Mouse (Mus musculus): ENCODE results near the gene Ydjc. TPM values are rescaled to one million over a fixed set of nuclear protein-coding genes. Genes with fewer than 3 reads are reported as not detected.
"Not testable (repeated sequence)": the region's sequence is repeated elsewhere in the genome, so short reads cannot be mapped to it uniquely, and the experiment has no call there.

Ydjc gene
- polyA plus RNA-seq, 1 experiment from 2014 or later, result 33.5 TPM

DNA sequence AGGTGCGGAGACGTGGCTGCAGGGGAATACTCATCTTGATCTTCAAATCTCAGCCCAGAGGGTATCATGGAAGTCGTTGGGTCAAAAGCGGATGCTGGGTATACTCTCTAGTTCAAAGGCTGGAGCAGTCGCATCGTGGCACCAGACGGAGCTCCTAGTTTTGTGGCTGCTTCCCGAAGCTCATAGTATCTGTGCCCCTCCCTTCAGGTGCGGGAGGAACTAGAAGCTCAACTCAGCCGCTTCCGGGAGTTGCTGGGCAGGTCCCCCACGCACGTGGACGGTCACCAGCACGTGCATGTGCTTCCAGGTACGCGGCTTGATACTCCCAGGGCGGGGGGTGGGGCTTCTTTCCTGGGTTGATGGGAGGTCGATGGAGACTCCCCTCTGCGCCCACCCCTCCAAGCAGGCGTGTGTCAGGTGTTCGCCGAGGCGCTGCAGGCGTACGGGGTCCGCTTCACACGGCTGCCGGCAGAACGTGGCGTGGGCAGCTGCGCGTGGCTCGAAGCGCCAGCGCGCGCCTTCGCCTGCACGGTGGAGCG, 3.0 kb downstream of the Ydjc start:
- H3K4me2 ChIP-seq, result peak overlapping the region; percentile 88
- peak; percentile 70 for DNase-seq (ENCODE audit: low spot score)

DNA sequence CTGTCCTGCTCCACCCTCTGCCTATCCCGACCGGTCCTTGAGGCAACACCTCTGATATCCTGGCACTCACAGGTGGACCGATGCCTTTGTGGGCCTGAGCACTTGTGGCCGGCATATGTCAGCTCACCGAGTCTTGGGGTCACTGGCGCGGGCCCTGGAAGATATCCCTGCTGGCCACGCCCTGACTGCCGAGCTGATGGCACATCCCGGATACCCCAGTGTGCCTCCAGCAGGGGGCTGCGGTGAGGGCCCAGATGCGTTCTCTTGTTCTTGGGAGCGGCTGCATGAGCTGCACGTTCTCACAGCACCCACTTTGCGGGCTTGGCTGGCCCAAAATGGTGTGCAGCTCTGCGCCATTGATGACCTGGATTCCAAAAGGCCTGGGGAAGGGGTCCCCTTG, 3.7 kb downstream of the Ydjc start:
- Histone ChIP-seq H3K9me3 (ENCODE audit: control insufficient read depth, low read length) (no peaks in the 10 kb centered on the region), H3K4me3 (ENCODE audit: low read depth, low read length) (peak overlapping the region; percentile 71), H3K9ac (ENCODE audit: low read depth, low read length) (peak overlapping the region; percentile 75), H3K36me3 (ENCODE audit: control insufficient read depth, insufficient read depth, low read length) (peaks cover 3% of the 10 kb centered on the region; the same call in 1 of the 2 replicates), H3K4me2 (peak overlapping the region; percentile 88), H3K4me1 (replicated peaks; ENCODE audit: control insufficient read depth, insufficient read depth, low read length) (peaks cover 10% of the 10 kb centered on the region), H3K27me3 (replicated peaks; ENCODE audit: control insufficient read depth, insufficient read depth, low read length) (no peaks in the 10 kb centered on the region), H3K27ac (ENCODE audit: low read depth, low read length) (peak overlapping the region; percentile 40; the same call in 1 of the 2 replicates)
- 7% methylated on average over 16 of the region's 16 CpGs for WGBS
- peak; percentile 63 for ATAC-seq (replicated peaks; ENCODE audit: low FRiP score)
- peak; percentile 81 for DNase-seq (ENCODE audit: low spot score)

More for the DNA sequence above, 3.0 kb downstream of the Ydjc start:
- peak; percentile 19 for ATAC-seq (replicated peaks; ENCODE audit: low FRiP score)
- Histone ChIP-seq H3K36me3 (ENCODE audit: control insufficient read depth, insufficient read depth, low read length) (no peaks in the 10 kb centered on the region; the same call in 1 of the 2 replicates), H3K27ac (ENCODE audit: low read depth, low read length) (peak overlapping the region; percentile 40; the same call in 1 of the 2 replicates), H3K4me1 (replicated peaks; ENCODE audit: control insufficient read depth, insufficient read depth, low read length) (peaks cover 10% of the 10 kb centered on the region), H3K27me3 (replicated peaks; ENCODE audit: control insufficient read depth, insufficient read depth, low read length) (no peaks in the 10 kb centered on the region), H3K4me3 (ENCODE audit: low read depth, low read length) (peak overlapping the region; percentile 71), H3K9me3 (ENCODE audit: control insufficient read depth, low read length) (no peaks in the 10 kb centered on the region), H3K9ac (ENCODE audit: low read depth, low read length) (peak overlapping the region; percentile 75)
- WGBS, result under 1% methylated on average over 41 of the region's 41 CpGs

GRCm38 (mm10) chr16:17150520-17151258, 6.3 kb downstream of the Ydjc start:
- H3K27me3 ChIP-seq (replicated peaks; ENCODE audit: control insufficient read depth, insufficient read depth, low read length), result no peaks in the 10 kb centered on the region
- H3K9ac ChIP-seq (ENCODE audit: low read depth, low read length), result no peak overlapping the region
- H3K4me1 ChIP-seq (replicated peaks; ENCODE audit: control insufficient read depth, insufficient read depth, low read length), result peaks cover 10% of the 10 kb centered on the region
- no peak overlapping the region for H3K27ac ChIP-seq (ENCODE audit: low read depth, low read length)
- DNase-seq (ENCODE audit: low spot score) (no peak), ATAC-seq (replicated peaks; ENCODE audit: low FRiP score) (no peak)
- H3K9me3 ChIP-seq (ENCODE audit: control insufficient read depth, low read length), result no peaks in the 10 kb centered on the region
- no peak overlapping the region for H3K4me2 ChIP-seq
- H3K36me3 ChIP-seq (ENCODE audit: control insufficient read depth, insufficient read depth, low read length), result peaks cover 6% of the 10 kb centered on the region; the same call in 1 of the 2 replicates
- no peak overlapping the region for H3K4me3 ChIP-seq (ENCODE audit: low read depth, low read length)
- 82% methylated on average over 7 of the region's 7 CpGs for WGBS

DNA sequence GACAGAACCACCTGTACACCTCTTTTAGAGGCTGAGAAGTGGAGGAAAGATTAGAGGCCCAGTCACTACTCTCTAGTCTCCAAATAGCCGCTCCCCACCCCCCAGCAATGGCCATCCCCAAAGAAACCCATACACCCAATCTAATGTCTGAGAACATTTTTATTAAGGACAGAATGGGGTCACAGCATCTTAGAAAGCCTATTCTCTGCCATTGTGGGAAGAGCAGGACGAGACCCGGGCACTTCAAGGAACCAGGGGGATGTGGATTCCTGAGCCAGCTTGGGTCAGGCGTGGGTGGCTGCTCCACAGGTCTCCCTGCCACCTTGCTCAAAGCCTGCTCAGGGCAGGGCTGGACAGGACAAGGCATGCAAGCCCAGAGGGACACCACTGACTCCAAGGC, 7.5 kb downstream of the Ydjc start:
- ATAC-seq (replicated peaks; ENCODE audit: low FRiP score), result no peak

DNA sequence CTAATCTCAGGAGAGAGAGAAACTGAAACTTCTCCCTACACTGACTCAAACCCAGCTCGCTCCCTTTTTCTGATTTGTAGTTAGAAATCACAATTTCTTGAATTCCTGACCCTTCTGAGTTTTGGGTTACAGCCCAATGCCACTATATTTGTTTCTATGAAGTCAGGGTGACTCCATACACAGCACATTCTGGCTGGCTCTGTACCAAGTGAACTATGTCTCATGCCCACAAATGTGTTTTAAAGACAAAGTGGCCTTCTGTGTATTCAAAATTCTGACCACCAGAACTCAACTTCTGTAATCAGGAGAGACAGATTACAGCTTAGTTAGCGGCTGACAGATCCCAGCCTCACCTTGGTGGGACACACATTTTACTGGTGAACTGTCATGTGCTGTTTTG, 9.9 kb downstream of the Ydjc start:
- Histone ChIP-seq H3K9ac (ENCODE audit: low read depth, low read length) (no peak overlapping the region), H3K9me3 (ENCODE audit: control insufficient read depth, low read length) (no peaks in the 10 kb centered on the region), H3K36me3 (ENCODE audit: control insufficient read depth, insufficient read depth, low read length) (peaks cover 19% of the 10 kb centered on the region; the same call in 1 of the 2 replicates), H3K4me2 (no peak overlapping the region), H3K27ac (ENCODE audit: low read depth, low read length) (no peak overlapping the region), H3K4me1 (replicated peaks; ENCODE audit: control insufficient read depth, insufficient read depth, low read length) (no peaks in the 10 kb centered on the region), H3K4me3 (ENCODE audit: low read depth, low read length) (no peak overlapping the region), H3K27me3 (replicated peaks; ENCODE audit: control insufficient read depth, insufficient read depth, low read length) (no peaks in the 10 kb centered on the region)
- 88% methylated on average over 2 of the region's 2 CpGs for WGBS
- DNase-seq (ENCODE audit: low spot score) (no peak), ATAC-seq (replicated peaks; ENCODE audit: low FRiP score) (no peak)

More for the DNA sequence above, 7.5 kb downstream of the Ydjc start:
- Histone ChIP-seq H3K27me3 (replicated peaks; ENCODE audit: control insufficient read depth, insufficient read depth, low read length) (no peaks in the 10 kb centered on the region), H3K4me1 (replicated peaks; ENCODE audit: control insufficient read depth, insufficient read depth, low read length) (peaks cover 10% of the 10 kb centered on the region), H3K9ac (ENCODE audit: low read depth, low read length) (no peak overlapping the region), H3K27ac (ENCODE audit: low read depth, low read length) (no peak overlapping the region), H3K4me2 (no peak overlapping the region), H3K9me3 (ENCODE audit: control insufficient read depth, low read length) (no peaks in the 10 kb centered on the region), H3K4me3 (ENCODE audit: low read depth, low read length) (no peak overlapping the region), H3K36me3 (ENCODE audit: control insufficient read depth, insufficient read depth, low read length) (peaks cover 8% of the 10 kb centered on the region; the same call in 1 of the 2 replicates)
- WGBS, result 91% methylated on average over 4 of the region's 4 CpGs
- DNase-seq (ENCODE audit: low spot score), result no peak

DNA sequence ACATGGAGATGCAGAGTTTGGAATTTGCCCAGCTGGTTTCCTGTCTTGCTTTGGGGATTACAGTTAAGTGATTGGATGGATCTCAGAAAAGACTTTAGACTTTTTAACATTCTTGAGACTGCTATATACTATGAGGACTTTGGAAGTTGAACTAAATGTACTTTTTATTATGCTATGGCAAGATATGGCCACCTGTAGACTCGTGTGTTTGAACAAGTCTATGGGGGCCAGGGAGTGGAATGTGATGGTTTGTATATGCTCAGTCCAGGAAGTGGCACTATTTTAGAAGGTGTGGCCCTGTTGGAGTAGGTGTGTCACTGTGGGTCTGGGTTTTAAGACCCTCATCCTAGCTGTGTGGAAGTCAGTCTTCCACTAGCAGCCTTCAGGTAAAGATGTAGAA, 21.1 kb downstream of the Ydjc start:
- 89% methylated on average over 1 of the region's 1 CpGs for WGBS
- H3K27me3 ChIP-seq (replicated peaks; ENCODE audit: control insufficient read depth, insufficient read depth, low read length); DNase-seq (ENCODE audit: low spot score); H3K4me3 ChIP-seq (ENCODE audit: low read depth, low read length); ATAC-seq (replicated peaks; ENCODE audit: low FRiP score); H3K27ac ChIP-seq (ENCODE audit: low read depth, low read length); H3K9ac ChIP-seq (ENCODE audit: low read depth, low read length); H3K9me3 ChIP-seq (ENCODE audit: control insufficient read depth, low read length); H3K4me1 ChIP-seq (replicated peaks; ENCODE audit: control insufficient read depth, insufficient read depth, low read length); H3K4me2 ChIP-seq: not testable (repeated sequence)
- H3K36me3 ChIP-seq (ENCODE audit: control insufficient read depth, insufficient read depth, low read length), result peaks cover 20% of the 10 kb centered on the region; the same call in 1 of the 2 replicates

- Histone ChIP-seq H3K36me3 (ENCODE audit: control insufficient read depth, insufficient read depth, low read length) (peaks cover 20% of the 10 kb centered on the region; the same call in 1 of the 2 replicates), H3K9me3 (ENCODE audit: control insufficient read depth, low read length) (no peaks in the 10 kb centered on the region), H3K27me3 (replicated peaks; ENCODE audit: control insufficient read depth, insufficient read depth, low read length) (no peaks in the 10 kb centered on the region), H3K27ac (ENCODE audit: low read depth, low read length) (no peak overlapping the region), H3K4me3 (ENCODE audit: low read depth, low read length) (no peak overlapping the region), H3K9ac (ENCODE audit: low read depth, low read length) (no peak overlapping the region), H3K4me1 (replicated peaks; ENCODE audit: control insufficient read depth, insufficient read depth, low read length) (no peaks in the 10 kb centered on the region), H3K4me2 (no peak overlapping the region)
- no peak for ATAC-seq (replicated peaks; ENCODE audit: low FRiP score)
- DNase-seq (ENCODE audit: low spot score), result no peak
These were observed 22.8 kb downstream of the Ydjc start for GRCm38 (mm10) chr16:17167179-17167578.

DNA sequence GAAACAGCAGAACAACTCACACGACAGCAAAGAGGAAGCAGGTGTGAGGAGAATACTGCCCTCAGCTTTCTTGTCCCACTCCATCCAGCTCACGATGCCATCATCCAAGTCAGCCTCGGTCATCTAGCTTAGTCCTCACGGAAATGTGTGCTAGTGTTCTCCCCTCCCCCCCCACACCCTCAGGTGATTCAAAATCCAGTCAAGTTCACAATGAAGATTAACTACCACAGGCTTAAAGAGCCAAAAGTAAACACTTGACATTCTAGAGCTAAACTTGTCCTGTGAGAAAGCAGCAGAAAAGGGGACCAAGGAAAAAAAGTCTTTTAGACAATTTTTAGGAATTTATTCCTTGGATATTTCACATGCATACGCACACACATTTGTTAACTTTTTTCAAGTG, 23.6 kb downstream of the Ydjc start:
- Histone ChIP-seq H3K9me3 (ENCODE audit: control insufficient read depth, low read length) (no peaks in the 10 kb centered on the region), H3K4me3 (ENCODE audit: low read depth, low read length) (no peak overlapping the region), H3K9ac (ENCODE audit: low read depth, low read length) (no peak overlapping the region), H3K4me1 (replicated peaks; ENCODE audit: control insufficient read depth, insufficient read depth, low read length) (no peaks in the 10 kb centered on the region), H3K4me2 (no peak overlapping the region), H3K36me3 (ENCODE audit: control insufficient read depth, insufficient read depth, low read length) (peaks cover 20% of the 10 kb centered on the region; the same call in 1 of the 2 replicates), H3K27ac (ENCODE audit: low read depth, low read length) (no peak overlapping the region), H3K27me3 (replicated peaks; ENCODE audit: control insufficient read depth, insufficient read depth, low read length) (no peaks in the 10 kb centered on the region)
- DNase-seq (ENCODE audit: low spot score) (no peak), ATAC-seq (replicated peaks; ENCODE audit: low FRiP score) (no peak)
- 86% methylated on average over 5 of the region's 5 CpGs for WGBS
